Mouse (Mus musculus) MEL (cell line): ENCODE results near the gene Nmnat3. TPM values are rescaled to one million over a fixed set of nuclear protein-coding genes. Genes with fewer than 3 reads are reported as not detected.
A peak's percentile ranks its signal among the peaks of the same experiment; 100 is the strongest.
"Not testable (repeated sequence)": the region's sequence is repeated elsewhere in the genome, so short reads cannot be mapped to it uniquely, and the experiment has no call there.

Source experiments
- DNase-seq: peaks from one replicate; pipeline ENCODE4 v3.0.0; 2011; ENCODE audit warnings: low read depth, low spot score
- H3K27ac ChIP-seq: 2 replicates; pipeline ENCODE4 v1.5.1; 2012; ENCODE audit warnings: low read depth, mild to moderate bottlenecking, control low read depth, low read length, moderate library complexity; ENCODE audit not compliant: control insufficient read depth
- H3K27me3 ChIP-seq, 2 experiments: fragments of 150-350 bp in 1 of 2; sonication (generic) in 1 of 2; 2 replicates each; pipeline ENCODE4 v1.6.1; 2012; ENCODE audit warnings: low read length in 2 of 2, mild to moderate bottlenecking in 2 of 2, improper control_type of control experiment in 1 of 2, moderate library complexity in 1 of 2; ENCODE audit not compliant: insufficient read depth in 2 of 2, control insufficient read depth in 1 of 2
- H3K36me3 ChIP-seq, 2 experiments: 2 replicates each; pipeline ENCODE4 v1.6.1; 2012 to 2014; ENCODE audit warnings: low read length in 2 of 2, improper control_type of control experiment in 1 of 2, inconsistent platforms in 1 of 2, mild to moderate bottlenecking in 1 of 2; ENCODE audit not compliant: insufficient read depth in 2 of 2, control insufficient read depth in 1 of 2
- H3K4me1 ChIP-seq, 2 experiments: fragments of 150-350 bp in 1 of 2; sonication (generic) in 1 of 2; 2 replicates each; pipeline ENCODE4 v1.6.1; 2012; ENCODE audit warnings: low read length in 2 of 2, improper control_type of control experiment in 1 of 2, mild to moderate bottlenecking in 1 of 2; ENCODE audit not compliant: insufficient read depth in 2 of 2, control insufficient read depth in 1 of 2
- H3K4me3 ChIP-seq, 2 experiments: fragments of 150-350 bp in 1 of 2; sonication (generic) in 1 of 2; 2 replicates each; pipeline ENCODE4 v1.5.1; 2012; ENCODE audit warnings: low read depth in 2 of 2, low read length in 2 of 2, mild to moderate bottlenecking in 2 of 2, moderate library complexity in 2 of 2, control low read depth in 1 of 2, improper control_type of control experiment in 1 of 2; ENCODE audit not compliant: control insufficient read depth in 1 of 2, insufficient read depth in 1 of 2
- H3K79me2 ChIP-seq: 2 replicates; pipeline ENCODE4 v1.6.1; 2012; ENCODE audit warnings: mild to moderate bottlenecking, low read length, moderate library complexity; ENCODE audit not compliant: control insufficient read depth, poor library complexity, insufficient read depth
- H3K9ac ChIP-seq: 2 replicates; pipeline ENCODE4 v1.6.1; 2012; ENCODE audit warnings: low read depth, mild to moderate bottlenecking, control low read depth, low read length, moderate library complexity; ENCODE audit not compliant: control insufficient read depth, poor library complexity, severe bottlenecking
- H3K9me3 ChIP-seq: fragments of 150-350 bp; sonication (generic); replicated peaks from 2 replicates; pipeline ENCODE4 v1.6.1; 2012; ENCODE audit warnings: mild to moderate bottlenecking, low read length, improper control_type of control experiment, moderate library complexity; ENCODE audit not compliant: insufficient read depth
- CHD1 ChIP-seq: IDR thresholded peaks from 2 replicates; pipeline ENCODE4 v1.6.1; 2012; ENCODE audit warnings: low read depth, mild to moderate bottlenecking, inconsistent platforms, low read length, improper control_type of control experiment
- CHD2 ChIP-seq: IDR thresholded peaks from 2 replicates; pipeline ENCODE4 v1.6.1; 2011; ENCODE audit warnings: low read length, improper control_type of control experiment
- E2F4 ChIP-seq: IDR thresholded peaks from 2 replicates; pipeline ENCODE4 v1.6.1; 2011; ENCODE audit warnings: low read depth, low read length, improper control_type of control experiment, borderline replicate concordance
- GABPA ChIP-seq: IDR thresholded peaks from 2 replicates; pipeline ENCODE4 v1.6.1; 2012; ENCODE audit warnings: low read depth, mild to moderate bottlenecking, inconsistent platforms, low read length, improper control_type of control experiment, moderate library complexity
- JUND ChIP-seq: IDR thresholded peaks from 2 replicates; pipeline ENCODE4 v1.6.1; 2011; ENCODE audit warnings: low read depth, mild to moderate bottlenecking, improper control_type of control experiment, low read length
- MAFK ChIP-seq: IDR thresholded peaks from 2 replicates; pipeline ENCODE4 v1.6.1; 2011; ENCODE audit warnings: low read depth, mild to moderate bottlenecking, low read length, improper control_type of control experiment, borderline replicate concordance
- MYB ChIP-seq: IDR thresholded peaks from 2 replicates; pipeline ENCODE4 v1.6.1; 2011; ENCODE audit warnings: mild to moderate bottlenecking, low read depth, low read length, improper control_type of control experiment
- MYC ChIP-seq: IDR thresholded peaks from 2 replicates; pipeline ENCODE4 v1.6.1; 2011; ENCODE audit warnings: low read depth, mild to moderate bottlenecking, low read length, improper control_type of control experiment, moderate library complexity
- SIN3A ChIP-seq: IDR thresholded peaks from 2 replicates; pipeline ENCODE4 v1.6.1; 2012; ENCODE audit warnings: low read length, improper control_type of control experiment, inconsistent platforms
- SMC3 ChIP-seq: IDR thresholded peaks from 2 replicates; pipeline ENCODE4 v1.6.1; 2011; ENCODE audit warnings: low read depth, low read length, improper control_type of control experiment
- TCF12 ChIP-seq: IDR thresholded peaks from 2 replicates; pipeline ENCODE4 v1.6.1; 2014; ENCODE audit warnings: low read depth, mild to moderate bottlenecking, inconsistent platforms, low read length, improper control_type of control experiment, moderate library complexity
- USF1 ChIP-seq: IDR thresholded peaks from 2 replicates; pipeline ENCODE4 v1.6.1; 2014; ENCODE audit warnings: low read depth, mild to moderate bottlenecking, inconsistent platforms, low read length, improper control_type of control experiment, moderate library complexity
- ZMIZ1 ChIP-seq: IDR thresholded peaks from 2 replicates; pipeline ENCODE4 v1.6.1; 2012; ENCODE audit warnings: low read depth, mild to moderate bottlenecking, inconsistent platforms, low read length, improper control_type of control experiment, moderate library complexity
- ZNF384 ChIP-seq: IDR thresholded peaks from 2 replicates; pipeline ENCODE4 v1.6.1; 2012; ENCODE audit warnings: low read depth, mild to moderate bottlenecking, inconsistent platforms, low read length, improper control_type of control experiment
- polyA plus RNA-seq, 2 experiments: library from polyadenylated mRNA; stranded (reverse) in 1 of 2; unstranded in 1 of 2; fragments of >175 nt in 1 of 2; fragments of >200 nt in 1 of 2; gene quantifications; 2 replicates each; pipeline versions ENCODE4 v1.2.1 to v1.2.4; 2012; ENCODE audit warnings: low replicate concordance in 2 of 2, low read depth in 1 of 2; ENCODE audit not compliant: insufficient read length in 2 of 2, insufficient read depth in 1 of 2, missing spikeins in 1 of 2
- total RNA-seq: library from RNA; depleted of rRNA; stranded (reverse); fragments of 300-350 nt; gene quantifications from 2 replicates; pipeline ENCODE4 v1.2.3, GENCODE M21; 2012; rRNA removed

Nmnat3 gene
- 9.8 and 14.4 TPM in 2 replicates for total RNA-seq
- polyA plus RNA-seq: 10 to 100 TPM in 1 of 2 experiments, not detected in 1; 15.2 TPM

DNA sequence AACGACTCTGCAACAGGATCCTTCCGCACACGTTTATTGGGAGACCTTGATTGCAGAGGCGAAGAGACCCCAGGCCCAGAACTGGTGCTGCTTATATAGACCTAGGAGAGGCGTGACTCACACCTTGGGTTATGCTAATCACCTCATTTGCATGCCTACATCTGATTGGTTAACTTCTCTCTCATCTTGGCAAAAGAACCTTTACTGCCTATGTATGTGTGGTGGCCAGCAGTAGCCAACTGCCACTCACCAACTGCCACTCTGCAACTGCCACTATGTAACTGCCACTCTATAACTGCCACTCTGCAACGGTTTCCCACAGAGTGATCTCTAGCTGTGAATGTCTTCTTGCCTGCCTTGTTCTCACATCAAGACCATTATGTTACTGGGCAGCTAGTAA, at the start of gene Nmnat3:
Gene Nmnat3, plus strand, starts transcription at position 301 of the 400 bp plus-strand sequence.
- H3K36me3 ChIP-seq, H3K27ac ChIP-seq, H3K4me3 ChIP-seq, H3K79me2 ChIP-seq, H3K9ac ChIP-seq: not testable (repeated sequence)
- TF ChIP-seq MYB: peak; percentile 90
- TF ChIP-seq, all 39 proteins: peak for 1; not testable (repeated sequence) for 38
- not testable (repeated sequence) for H3K4me1 ChIP-seq, H3K9me3 ChIP-seq, DNase-seq, H3K27me3 ChIP-seq

DNA sequence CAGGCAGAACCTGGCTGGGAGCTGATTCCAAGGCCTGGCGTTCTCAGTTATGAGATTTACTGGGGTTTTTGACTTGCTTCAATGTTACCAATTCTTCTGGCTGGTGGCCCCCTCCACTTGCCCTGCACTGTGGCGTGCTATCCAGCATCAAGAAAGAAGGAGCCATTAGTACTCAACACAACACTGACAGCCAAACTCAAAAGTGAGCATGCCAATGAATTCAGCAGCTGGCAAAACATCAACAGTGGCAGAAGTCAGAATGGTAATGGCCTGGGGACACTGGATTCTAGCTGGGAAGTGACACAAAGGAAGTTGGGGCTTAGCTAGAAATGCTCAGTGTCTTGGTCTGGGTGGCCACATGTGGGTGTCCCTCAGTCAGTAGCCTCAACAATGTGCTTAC, 43.8 kb upstream of the Nmnat3 start:
- Histone ChIP-seq H3K9me3 (no peaks in the 10 kb centered on the region), H3K9ac (no peak overlapping the region), H3K27ac (no peak overlapping the region), H3K79me2 (no peaks in the 10 kb centered on the region), H3K36me3 (no peaks in the 10 kb centered on the region), H3K27me3 (no peaks in the 10 kb centered on the region), H3K4me1 (no peaks in the 10 kb centered on the region), H3K4me3 (no peak overlapping the region)
- TF ChIP-seq CHD2: no peak
- no peak for TF ChIP-seq CHD1
- no peak for TF ChIP-seq E2F4
- TF ChIP-seq GABPA: no peak
- no peak for TF ChIP-seq USF1
- DNase-seq: no peak

DNA sequence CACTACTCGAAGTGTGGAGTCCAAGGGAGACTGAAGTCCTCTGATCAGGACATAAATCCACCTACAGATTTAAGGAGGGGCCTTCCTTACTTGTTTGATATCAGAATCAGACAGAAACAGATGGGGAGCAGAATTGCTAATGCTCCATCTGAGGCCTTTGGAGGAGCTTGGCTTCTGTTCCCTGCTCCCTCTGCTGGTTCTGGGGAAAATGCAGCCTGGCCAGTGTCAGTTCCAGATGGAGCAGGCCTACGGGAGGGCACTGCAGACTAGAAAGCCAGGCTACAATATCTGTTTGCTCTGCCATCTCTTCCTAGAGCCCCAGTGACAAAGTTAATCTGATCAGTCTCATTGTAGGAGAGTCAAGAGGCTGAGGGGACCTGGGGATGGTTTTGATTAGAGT, 43.0 kb upstream of the Nmnat3 start:
- no peaks in the 10 kb centered on the region for H3K27me3 ChIP-seq
- H3K79me2 ChIP-seq: no peaks in the 10 kb centered on the region
- H3K27ac ChIP-seq: no peak overlapping the region
- no peak for TF ChIP-seq ZMIZ1
- TF ChIP-seq SIN3A: no peak
- no peak for TF ChIP-seq GABPA
- TF ChIP-seq MYC: no peak
- no peak for TF ChIP-seq SMC3
- no peak for TF ChIP-seq ZNF384
- no peak for TF ChIP-seq JUND
- no peak for TF ChIP-seq MAFK
- no peak for TF ChIP-seq TCF12
- no peaks in the 10 kb centered on the region for H3K9me3 ChIP-seq
- no peaks in the 10 kb centered on the region for H3K4me1 ChIP-seq
- H3K36me3 ChIP-seq: no peaks in the 10 kb centered on the region
- H3K4me3 ChIP-seq: no peak overlapping the region
- H3K9ac ChIP-seq: no peak overlapping the region
- DNase-seq: no peak
